18 mouse cellular contexts compared by ENCODE assay signal in the genomic region with DNA sequence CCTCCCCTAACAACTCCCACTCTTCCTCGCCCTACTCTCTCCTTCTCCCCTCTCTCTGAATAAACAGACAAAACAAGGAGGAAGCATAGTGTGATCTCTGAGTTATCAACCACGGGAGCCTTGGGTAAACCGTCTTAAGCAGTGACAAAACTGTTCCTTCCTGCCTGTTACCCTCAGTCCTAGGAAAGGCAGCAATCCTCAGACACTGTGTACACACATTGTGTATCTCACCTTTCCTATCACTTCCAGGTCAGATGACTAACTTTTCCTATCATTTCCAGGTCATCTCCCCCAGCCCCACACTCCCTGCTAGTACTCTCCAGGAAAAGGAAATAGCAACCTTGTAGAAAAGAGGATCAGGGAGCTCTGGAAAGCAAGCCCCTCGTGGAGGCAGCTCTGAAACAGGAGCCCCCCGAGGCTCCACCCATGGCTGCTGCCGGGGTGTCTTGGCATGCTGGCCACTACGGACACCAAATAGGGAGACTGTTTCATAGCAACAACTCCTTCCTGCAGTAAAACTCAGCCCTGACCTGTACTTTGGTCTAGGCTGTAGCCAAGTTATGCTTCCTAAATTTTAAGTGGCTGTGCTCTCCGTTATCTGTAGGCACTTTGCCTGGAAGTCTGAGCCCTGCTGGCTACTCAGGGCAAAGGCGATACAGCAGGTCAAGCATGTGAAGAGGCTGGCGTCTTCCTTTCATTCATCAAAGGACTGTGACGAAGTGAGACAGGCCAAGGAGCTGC. TPM values are rescaled to one million over a fixed set of nuclear protein-coding genes. Genes with fewer than 3 reads are reported as not detected.
DNase-seq lines count a peak whose midpoint lies in the region; ATAC-seq and TF ChIP-seq lines count a peak whose summit lies in the region.
"Had no signal": no experiment of that assay in that cellular context is flagged by ENCODE, and none has a peak within 500 bp of the region (broad histone marks: within the 10 kb centered on the region; RNA-seq: fewer than 3 reads in every experiment).

No protein-coding gene starts in this region.

- H3K9ac ChIP-seq in kidney, embryonic 15.5 days = no peak overlapping the region
- no peak overlapping the region for H3K9ac ChIP-seq in heart, adult 2 months (ENCODE audit: low read depth, low read length)
- peak overlapping the region; percentile 20; the same call in 1 of the 2 replicates for H3K9ac ChIP-seq in heart, embryonic 13.5 days
- H3K9ac ChIP-seq in liver, postnatal 0 days (replicated peaks) = no peak overlapping the region
- H3K9ac ChIP-seq: forebrain, embryonic 12.5 days; hindbrain, embryonic 13.5 days had no signal

- no peak for TF ChIP-seq EP300 in heart, adult 2 months (IDR thresholded peaks at IDR 0.05; ENCODE audit: insufficient read depth, low read depth, low read length)
- no peak; the same call in 1 of the 2 replicates for TF ChIP-seq EP300 in liver, postnatal 0 days (IDR thresholded peaks at IDR 0.05; ENCODE audit: low read depth)

- H3K79me2 ChIP-seq in heart, adult 2 months (replicated peaks; ENCODE audit: control insufficient read depth, insufficient read depth, low read length) = no peaks in the 10 kb centered on the region

- no peak for TF ChIP-seq CTCF in kidney, adult 2 months (conservative IDR thresholded peaks at IDR 0.05; ENCODE audit: insufficient read depth, insufficient read length, low read depth, low read length)
- TF ChIP-seq CTCF in heart, adult 2 months (IDR thresholded peaks at IDR 0.05) = peak; percentile 13; the same call in 1 of the 2 replicates
- TF ChIP-seq CTCF in liver, postnatal 0 days (IDR thresholded peaks at IDR 0.05; ENCODE audit: low read depth) = no peak

- TF ChIP-seq POLR2A in kidney, adult 2 months (IDR thresholded peaks at IDR 0.05; ENCODE audit: low read depth, low read length) = no peak
- TF ChIP-seq POLR2A in heart, adult 2 months (IDR thresholded peaks at IDR 0.05; ENCODE audit: insufficient read depth, low read depth, low read length) = no peak

- DNase-seq in kidney, adult 2 months = no peak
- peak in 1 of 2 experiments; percentile 48 for DNase-seq in heart, adult 2 months
- no peak for DNase-seq in liver, postnatal 0 days
- no peak for DNase-seq in thymus, postnatal 4 days
- DNase-seq: cerebellum, adult 9-10 months; gastrocnemius, postnatal 36 days; kidney, postnatal 25 days; layer of hippocampus, adult 9-11 months; right cerebral cortex, adult 18-20 months; thymus, postnatal 36 days had no signal

- intact Hi-C loops in heart, adult 2 months (cut with DNase I) = no loop called here

- peak; percentile 25; the same call in 1 of the 2 replicates for ATAC-seq in kidney, embryonic 15.5 days (replicated peaks; ENCODE audit: low FRiP score)
- no peak for ATAC-seq in heart, embryonic 13.5 days (ENCODE audit: extremely low read depth, insufficient number of reproducible peaks, low FRiP score, low TSS enrichment)
- no peak for ATAC-seq in liver, postnatal 0 days
- ATAC-seq in frontal cortex, adult (ENCODE audit: low TSS enrichment) = no peak
- ATAC-seq: activated CD4-positive, CD25-positive, alpha-beta regulatory T cell, adult 4 months; intestine, embryonic 16.5 days; Patski had no signal

- H3K4me3 ChIP-seq in kidney, embryonic 15.5 days (replicated peaks) = no peak overlapping the region
- no peak overlapping the region for H3K4me3 ChIP-seq in kidney, adult 2 months (ENCODE audit: insufficient read depth, low read depth, low read length)
- no peak overlapping the region for H3K4me3 ChIP-seq in heart, adult 2 months
- no peak overlapping the region for H3K4me3 ChIP-seq in heart, embryonic 13.5 days
- H3K4me3 ChIP-seq in liver, postnatal 0 days (ENCODE audit: low read depth, low read length) = no peak overlapping the region
- H3K4me3 ChIP-seq: forebrain, embryonic 12.5 days; hindbrain, embryonic 13.5 days had no signal

- 26% methylated on average over 11 of the region's 11 CpGs for whole genome bisulfite sequencing in kidney, embryonic 15.5 days
- WGBS in kidney, adult 2 months = 49% methylated on average over 11 of the region's 11 CpGs
- WGBS in heart, adult 2 months = 32% methylated on average over 11 of the region's 11 CpGs
- 29% methylated on average over 11 of the region's 11 CpGs for WGBS in heart, embryonic 13.5 days
- 59% methylated on average over 11 of the region's 11 CpGs for WGBS in liver, postnatal 0 days (ENCODE audit: insufficient replicate concordance)

- H3K4me2 ChIP-seq in kidney, embryonic 15.5 days = 0 out of 2 replicates have a peak overlapping the region, but pooled peaks have one; percentile 12
- H3K4me2 ChIP-seq in heart, embryonic 13.5 days = peak overlapping the region; percentile 35
- H3K4me2 ChIP-seq in liver, postnatal 0 days (ENCODE audit: low read depth, low read length) = no peak overlapping the region
- H3K4me2 ChIP-seq: forebrain, embryonic 12.5 days; hindbrain, embryonic 13.5 days had no signal

- H3K27ac ChIP-seq in kidney, embryonic 15.5 days = peak overlapping the region; percentile 6
- no peak overlapping the region for H3K27ac ChIP-seq in kidney, adult 2 months (ENCODE audit: insufficient read depth, low read depth, low read length)
- H3K27ac ChIP-seq in heart, adult 2 months = no peak overlapping the region
- peak overlapping the region; percentile 30 for H3K27ac ChIP-seq in heart, embryonic 13.5 days (replicated peaks)
- H3K27ac ChIP-seq in liver, postnatal 0 days (ENCODE audit: low read depth) = peak overlapping the region; percentile 40
- H3K27ac ChIP-seq: forebrain, embryonic 12.5 days; hindbrain, embryonic 13.5 days had no signal

- H3K36me3 ChIP-seq in kidney, embryonic 15.5 days = peaks cover 33% of the 10 kb centered on the region
- H3K36me3 ChIP-seq in kidney, adult 2 months (ENCODE audit: control insufficient read depth, insufficient read depth, low read length) = no peaks in the 10 kb centered on the region
- no peaks in the 10 kb centered on the region for H3K36me3 ChIP-seq in heart, adult 2 months (ENCODE audit: control insufficient read depth, insufficient read depth, low read length)
- peaks cover 44% of the 10 kb centered on the region for H3K36me3 ChIP-seq in heart, embryonic 13.5 days
- H3K36me3 ChIP-seq in liver, postnatal 0 days (replicated peaks; ENCODE audit: insufficient read depth, low read length) = peaks cover 12% of the 10 kb centered on the region; the same call in 1 of the 2 replicates

- H3K4me1 ChIP-seq in kidney, embryonic 15.5 days = peaks cover 14% of the 10 kb centered on the region
- H3K4me1 ChIP-seq in kidney, adult 2 months (ENCODE audit: control insufficient read depth, insufficient read depth, low read length) = no peaks in the 10 kb centered on the region
- no peaks in the 10 kb centered on the region for H3K4me1 ChIP-seq in heart, adult 2 months (ENCODE audit: control insufficient read depth, insufficient read depth, low read length)
- peaks cover 21% of the 10 kb centered on the region for H3K4me1 ChIP-seq in heart, embryonic 13.5 days
- no peaks in the 10 kb centered on the region for H3K4me1 ChIP-seq in liver, postnatal 0 days (ENCODE audit: insufficient read depth)
- H3K4me1 ChIP-seq: forebrain, embryonic 12.5 days; hindbrain, embryonic 13.5 days had no signal

- no peaks in the 10 kb centered on the region for H3K27me3 ChIP-seq in kidney, embryonic 15.5 days
- no peaks in the 10 kb centered on the region for H3K27me3 ChIP-seq in kidney, adult 2 months (replicated peaks; ENCODE audit: control insufficient read depth, insufficient read depth, low read length)
- no peaks in the 10 kb centered on the region for H3K27me3 ChIP-seq in heart, adult 2 months (ENCODE audit: control insufficient read depth, insufficient read depth, low read length)
- peaks cover 4% of the 10 kb centered on the region; the same call in 1 of the 2 replicates for H3K27me3 ChIP-seq in heart, embryonic 13.5 days (replicated peaks)
- H3K27me3 ChIP-seq in liver, postnatal 0 days (ENCODE audit: insufficient read depth, low read length) = no peaks in the 10 kb centered on the region
- H3K27me3 ChIP-seq: forebrain, embryonic 12.5 days; hindbrain, embryonic 13.5 days; Patski had no signal

- no peaks in the 10 kb centered on the region for H3K9me3 ChIP-seq in kidney, embryonic 15.5 days (replicated peaks)
- H3K9me3 ChIP-seq in heart, embryonic 13.5 days = no peaks in the 10 kb centered on the region
- no peaks in the 10 kb centered on the region for H3K9me3 ChIP-seq in liver, postnatal 0 days (ENCODE audit: low read length)
- H3K9me3 ChIP-seq: forebrain, embryonic 12.5 days; hindbrain, embryonic 13.5 days had no signal

RNA-seq across cellular contexts. Expression of a gene that starts 20.0 kb away (rescaled TPM):
- polyA plus RNA-seq in kidney, embryonic 15.5 days (2015; fragmentation: Nextera tagmentation; extraction: Ambion mirVana) = 6.7 and 7.0 TPM in 2 replicates
- polyA plus RNA-seq in kidney, adult 2 months (2012; rRNA removed) = 6.9 and 7.4 TPM in 2 replicates
- 1 to 10 TPM; 6.9 to 7.0 TPM for total RNA-seq in heart, adult 2 months (2021)
- polyA plus RNA-seq in heart, adult 2 months (2012; rRNA removed) = 5.4 and 8.3 TPM in 2 replicates
- polyA plus RNA-seq in heart, embryonic 13.5 days (2015; fragmentation: Nextera tagmentation; extraction: Ambion mirVana) = 3.6 and 4.3 TPM in 2 replicates
- 0.77 and 0.92 TPM in 2 replicates for polyA plus RNA-seq in liver, postnatal 0 days (2015; fragmentation: Nextera tagmentation; extraction: Ambion mirVana)

RNA-seq across cellular contexts. Expression of a gene that starts 34.0 kb away (rescaled TPM):
- 25.2 and 28.6 TPM in 2 replicates for polyA plus RNA-seq in kidney, embryonic 15.5 days (2015; fragmentation: Nextera tagmentation; extraction: Ambion mirVana)
- 38.5 and 39.7 TPM in 2 replicates for polyA plus RNA-seq in kidney, adult 2 months (2012; rRNA removed)
- 10 to 100 TPM; 54.7 to 59.0 TPM for total RNA-seq in heart, adult 2 months (2021)
- 66.7 and 86.2 TPM in 2 replicates for polyA plus RNA-seq in heart, adult 2 months (2012; rRNA removed)
- polyA plus RNA-seq in heart, embryonic 13.5 days (2015; fragmentation: Nextera tagmentation; extraction: Ambion mirVana) = 19.7 and 20.1 TPM in 2 replicates
- 6.3 and 7.2 TPM in 2 replicates for polyA plus RNA-seq in liver, postnatal 0 days (2015; fragmentation: Nextera tagmentation; extraction: Ambion mirVana)

Comparison
In these comparisons a context has a peak if more than half of its experiments do, and no peak if none do; other contexts are left out.
1. H3K27ac ChIP-seq: peak in kidney, embryonic 15.5 days (single experiment), heart, embryonic 13.5 days (single experiment) and liver, postnatal 0 days (single experiment); none in kidney, adult 2 months (single experiment) and heart, adult 2 months (single experiment).